Mouse (Mus musculus): ENCODE data around the gene Vwa7. TPM values are rescaled to one million over a fixed set of nuclear protein-coding genes. Genes with fewer than 3 reads are reported as not detected.

Vwa7 gene
- polyA plus RNA-seq, 1 experiment from 2014 or later = 0.07 TPM

DNA sequence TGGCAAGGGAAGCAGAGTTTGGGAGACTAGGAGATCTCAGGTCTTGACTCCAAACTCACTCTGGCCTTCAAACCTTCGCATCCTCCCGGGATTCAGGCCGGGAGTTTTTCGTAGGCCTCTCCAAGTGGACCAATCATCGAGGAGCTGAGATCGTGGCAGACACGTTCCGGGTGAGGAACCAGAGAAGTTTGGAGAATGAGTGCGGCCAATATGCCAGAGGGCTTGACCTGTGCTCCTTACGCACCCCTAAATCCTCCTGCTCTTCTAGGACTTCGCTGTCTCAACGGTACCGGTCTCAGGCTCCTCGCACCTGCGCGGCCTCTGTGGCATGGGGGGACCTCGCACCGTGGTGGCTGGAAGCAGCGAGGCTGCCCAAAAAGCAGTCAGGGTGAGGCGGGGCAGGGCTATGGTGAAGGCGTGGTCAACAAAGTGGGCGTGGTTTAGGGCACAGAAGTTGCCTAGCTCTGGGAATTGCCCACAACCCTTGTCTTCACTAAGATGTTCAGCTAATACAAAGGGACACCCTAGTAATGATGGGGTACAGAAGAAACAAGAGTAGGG is 44.4 kb downstream of the Vwa7 start:
- Histone ChIP-seq H3K27me3 (replicated peaks; ENCODE audit: control insufficient read depth, insufficient read depth, low read length) (peaks cover 7% of the 10 kb centered on the region), H3K4me2 (ENCODE audit: low read depth, low read length) (peak overlapping the region; percentile 86), H3K27ac (replicated peaks; ENCODE audit: low read depth, low read length) (no peak overlapping the region), H3K9ac (ENCODE audit: low read depth, low read length) (peak overlapping the region; percentile 85), H3K4me3 (ENCODE audit: low read depth, low read length) (peak overlapping the region; percentile 65), H3K4me1 (ENCODE audit: control insufficient read depth, insufficient read depth, low read length) (peaks cover 6% of the 10 kb centered on the region; the same call in 1 of the 2 replicates), H3K9me3 (ENCODE audit: control insufficient read depth, low read length) (no peaks in the 10 kb centered on the region), H3K36me3 (ENCODE audit: control insufficient read depth, insufficient read depth, low read length) (peaks cover 49% of the 10 kb centered on the region)
- DNase-seq (ENCODE audit: low spot score) = no peak
- WGBS = 58% methylated on average over 22 of the region's 22 CpGs
- ATAC-seq (ENCODE audit: low read depth) = no peak

DNA sequence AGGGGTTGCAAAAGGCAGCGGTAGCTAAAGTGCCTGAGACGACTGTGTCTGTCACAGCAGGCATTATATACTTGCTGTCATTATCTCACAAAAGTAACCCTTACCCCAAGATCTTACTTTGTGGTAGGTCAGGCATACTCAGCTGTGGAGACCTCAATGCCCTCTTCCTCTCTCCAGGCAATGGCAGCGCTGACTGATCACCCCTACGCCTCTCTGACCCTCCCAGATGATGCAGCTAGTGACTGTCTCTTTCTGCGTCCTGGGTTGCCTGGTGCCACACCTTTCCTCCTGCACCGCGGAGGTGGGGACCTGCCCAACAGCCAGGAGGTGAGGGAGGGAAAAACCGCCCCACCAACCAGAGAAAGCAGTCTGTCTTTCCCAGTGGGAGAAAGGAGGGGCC is 44.9 kb downstream of the Vwa7 start:
- Histone ChIP-seq H3K27ac (replicated peaks; ENCODE audit: low read depth, low read length) (no peak overlapping the region), H3K27me3 (replicated peaks; ENCODE audit: control insufficient read depth, insufficient read depth, low read length) (peaks cover 10% of the 10 kb centered on the region), H3K9ac (ENCODE audit: low read depth, low read length) (no peak overlapping the region), H3K36me3 (ENCODE audit: control insufficient read depth, insufficient read depth, low read length) (peaks cover 44% of the 10 kb centered on the region), H3K4me3 (ENCODE audit: low read depth, low read length) (no peak overlapping the region), H3K4me2 (ENCODE audit: low read depth, low read length) (peak overlapping the region; percentile 86), H3K9me3 (ENCODE audit: control insufficient read depth, low read length) (no peaks in the 10 kb centered on the region), H3K4me1 (ENCODE audit: control insufficient read depth, insufficient read depth, low read length) (peaks cover 6% of the 10 kb centered on the region; the same call in 1 of the 2 replicates)
- WGBS = 74% methylated on average over 8 of the region's 8 CpGs
- ATAC-seq (ENCODE audit: low read depth) = no peak
- no peak for DNase-seq (ENCODE audit: low spot score)

DNA sequence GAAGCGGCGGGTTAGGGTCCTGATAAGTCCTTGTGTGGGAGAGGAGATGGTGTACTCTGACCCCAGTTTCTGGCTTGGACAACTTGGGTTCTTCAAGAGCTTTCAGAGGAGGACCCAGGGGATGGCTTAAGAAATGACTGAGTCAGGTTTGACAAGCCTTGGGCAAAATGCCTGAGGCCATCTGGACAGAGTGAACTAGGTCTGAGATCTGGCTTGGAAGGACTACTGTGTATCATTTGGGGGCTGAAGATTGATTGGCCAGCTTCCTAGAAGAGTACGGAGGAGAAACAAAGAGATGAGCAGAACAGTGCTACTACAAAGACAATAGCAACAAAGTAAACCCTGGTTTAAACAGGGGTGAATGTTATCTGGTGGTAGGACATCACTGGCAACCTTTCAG is 47.1 kb downstream of the Vwa7 start:
- H3K4me1 ChIP-seq (ENCODE audit: control insufficient read depth, insufficient read depth, low read length) = peaks cover 6% of the 10 kb centered on the region; the same call in 1 of the 2 replicates
- no peaks in the 10 kb centered on the region for H3K9me3 ChIP-seq (ENCODE audit: control insufficient read depth, low read length)
- H3K4me2 ChIP-seq (ENCODE audit: low read depth, low read length) = no peak overlapping the region
- WGBS = 93% methylated on average over 3 of the region's 3 CpGs
- no peak overlapping the region for H3K27ac ChIP-seq (replicated peaks; ENCODE audit: low read depth, low read length)
- ATAC-seq (ENCODE audit: low read depth) (no peak), DNase-seq (ENCODE audit: low spot score) (no peak)
- peaks cover 20% of the 10 kb centered on the region for H3K27me3 ChIP-seq (replicated peaks; ENCODE audit: control insufficient read depth, insufficient read depth, low read length)
- no peak overlapping the region for H3K4me3 ChIP-seq (ENCODE audit: low read depth, low read length)
- no peak overlapping the region for H3K9ac ChIP-seq (ENCODE audit: low read depth, low read length)
- peaks cover 27% of the 10 kb centered on the region for H3K36me3 ChIP-seq (ENCODE audit: control insufficient read depth, insufficient read depth, low read length)

DNA sequence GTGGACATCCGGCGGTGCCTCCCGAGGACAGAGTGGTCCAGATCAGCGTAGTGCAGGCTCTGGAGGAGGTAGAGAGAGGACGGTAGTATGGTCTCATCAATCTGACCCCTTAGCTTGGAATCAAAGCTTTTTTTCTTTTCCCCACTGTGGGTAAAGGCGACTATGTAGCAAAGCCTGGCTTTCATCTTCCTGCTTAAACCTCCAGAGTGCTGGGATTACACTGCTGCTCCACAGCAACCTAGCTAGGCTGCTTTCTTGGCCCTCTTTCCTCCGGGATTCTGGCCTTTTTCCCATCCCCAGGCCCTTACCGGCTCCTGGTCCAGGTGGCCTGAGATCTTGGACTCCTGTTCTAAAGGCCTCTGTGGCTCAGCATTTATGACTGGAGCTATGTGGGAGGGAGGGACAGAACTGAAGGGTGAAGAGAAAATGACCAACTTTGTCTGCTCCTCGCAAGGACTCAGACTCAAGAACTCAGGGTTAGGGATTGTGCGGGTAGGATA is 48.0 kb downstream of the Vwa7 start:
- ATAC-seq (ENCODE audit: low read depth) (no peak), DNase-seq (ENCODE audit: low spot score) (no peak)
- no peaks in the 10 kb centered on the region for H3K9me3 ChIP-seq (ENCODE audit: control insufficient read depth, low read length)
- peak overlapping the region; percentile 54 for H3K27ac ChIP-seq (replicated peaks; ENCODE audit: low read depth, low read length)
- peak overlapping the region; percentile 61 for H3K4me2 ChIP-seq (ENCODE audit: low read depth, low read length)
- WGBS = 21% methylated on average over 9 of the region's 10 CpGs
- peak overlapping the region; percentile 56; the same call in 1 of the 2 replicates for H3K9ac ChIP-seq (ENCODE audit: low read depth, low read length)
- peaks cover 20% of the 10 kb centered on the region for H3K27me3 ChIP-seq (replicated peaks; ENCODE audit: control insufficient read depth, insufficient read depth, low read length)
- H3K4me1 ChIP-seq (ENCODE audit: control insufficient read depth, insufficient read depth, low read length) = peaks cover 6% of the 10 kb centered on the region; the same call in 1 of the 2 replicates
- peak overlapping the region; percentile 34 for H3K4me3 ChIP-seq (ENCODE audit: low read depth, low read length)
- H3K36me3 ChIP-seq (ENCODE audit: control insufficient read depth, insufficient read depth, low read length) = peaks cover 27% of the 10 kb centered on the region

DNA sequence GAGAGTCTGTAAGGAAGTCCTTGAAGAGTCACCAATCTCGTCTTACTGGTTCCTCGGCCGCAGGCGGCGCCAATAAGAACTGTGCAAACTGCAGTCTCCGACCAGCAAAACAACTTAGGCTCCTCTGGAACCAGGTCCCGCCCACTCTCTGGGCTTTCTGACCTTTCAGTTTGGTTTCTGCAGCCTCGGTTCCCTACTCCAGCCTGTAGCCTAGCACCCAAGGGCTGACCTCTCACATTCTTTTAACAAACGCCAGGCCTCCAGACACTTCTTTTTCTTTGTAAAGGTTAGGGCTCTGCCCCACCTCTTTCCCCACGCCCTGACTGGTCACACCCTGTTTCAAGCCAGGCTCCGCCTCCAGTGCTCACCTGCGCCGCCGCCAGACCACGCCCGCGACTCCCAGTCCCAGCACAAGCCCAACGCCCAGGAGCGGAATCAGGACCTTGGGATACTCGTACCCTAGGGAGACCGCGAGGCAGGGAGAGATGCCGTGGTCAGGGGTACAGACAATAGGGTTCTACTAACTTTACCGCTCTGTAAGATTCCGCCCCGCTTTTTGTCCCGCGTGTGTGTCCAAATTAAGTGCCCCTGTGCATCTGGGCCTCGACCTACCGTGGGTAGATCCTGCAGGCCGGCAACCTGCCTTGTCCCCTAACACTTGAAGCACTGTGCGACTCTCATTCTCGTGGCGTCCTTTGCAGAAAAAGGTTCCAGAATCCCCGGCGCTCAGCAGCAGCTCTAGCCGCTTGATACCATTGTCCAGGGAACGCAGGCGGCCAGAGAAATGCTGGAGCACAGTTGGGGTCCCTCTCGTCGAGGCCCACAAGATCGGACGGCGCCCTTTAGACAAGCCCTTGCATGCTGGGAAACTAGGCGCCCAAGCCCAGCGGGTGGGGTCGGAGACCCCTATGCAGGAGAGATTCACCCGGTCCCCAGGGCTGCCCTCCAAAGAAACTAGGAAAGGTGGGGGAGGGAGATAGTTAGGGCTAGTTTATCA is 48.9 kb downstream of the Vwa7 start, which contains the start of gene Ly6g6c:
TSS of gene Ly6g6c (plus strand) at position 438 of the 997 bp plus-strand sequence.
- Histone ChIP-seq H3K4me3 (ENCODE audit: low read depth, low read length) (peak within 1 kb of the TSS; percentile 34), H3K27ac (replicated peaks; ENCODE audit: low read depth, low read length) (peak within 1 kb of the TSS; percentile 54), H3K9ac (ENCODE audit: low read depth, low read length) (peak within 1 kb of the TSS; percentile 56), H3K36me3 (ENCODE audit: control insufficient read depth, insufficient read depth, low read length) (peaks cover 27% of the 10 kb centered on the region), H3K27me3 (replicated peaks; ENCODE audit: control insufficient read depth, insufficient read depth, low read length) (peaks cover 20% of the 10 kb centered on the region), H3K4me1 (ENCODE audit: control insufficient read depth, insufficient read depth, low read length) (peaks cover 6% of the 10 kb centered on the region; the same call in 1 of the 2 replicates), H3K9me3 (ENCODE audit: control insufficient read depth, low read length) (no peaks in the 10 kb centered on the region), H3K4me2 (ENCODE audit: low read depth, low read length) (peak within 1 kb of the TSS; percentile 61)
- peak; percentile 87 for DNase-seq (ENCODE audit: low spot score)
- peak; percentile 71 for ATAC-seq (ENCODE audit: low read depth)
- 2% methylated on average over 44 of the region's 48 CpGs for WGBS

DNA sequence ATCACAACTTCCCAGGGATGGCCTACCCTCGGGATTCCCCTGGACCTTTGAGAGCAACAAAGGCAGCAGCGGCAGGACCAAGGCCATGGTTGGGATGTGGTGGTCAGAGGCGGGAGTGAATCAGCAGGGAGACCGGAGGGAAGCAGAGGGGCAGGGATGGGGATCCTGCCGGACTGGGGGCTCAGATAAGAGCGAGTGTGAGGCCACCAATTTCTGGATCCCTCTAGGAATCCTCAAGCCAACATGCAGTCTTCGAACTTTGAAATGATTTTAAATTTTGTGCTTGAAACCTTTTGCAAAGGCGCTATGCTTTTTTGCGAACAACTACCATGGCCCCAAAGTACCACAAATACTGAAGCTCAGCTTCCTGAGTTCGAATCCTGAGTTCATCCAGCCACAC is 49.7 kb downstream of the Vwa7 start, which contains the start of gene Mpig6b:
TSS of gene Mpig6b (minus strand) at position 101 of the 400 bp plus-strand sequence.
- Histone ChIP-seq H3K9ac (ENCODE audit: low read depth, low read length) (peak within 1 kb of the TSS; percentile 56), H3K4me2 (ENCODE audit: low read depth, low read length) (peak within 1 kb of the TSS; percentile 61), H3K27ac (replicated peaks; ENCODE audit: low read depth, low read length) (peak within 1 kb of the TSS; percentile 54), H3K36me3 (ENCODE audit: control insufficient read depth, insufficient read depth, low read length) (peaks cover 19% of the 10 kb centered on the region), H3K27me3 (replicated peaks; ENCODE audit: control insufficient read depth, insufficient read depth, low read length) (peaks cover 20% of the 10 kb centered on the region), H3K4me1 (ENCODE audit: control insufficient read depth, insufficient read depth, low read length) (peaks cover 6% of the 10 kb centered on the region; the same call in 1 of the 2 replicates), H3K4me3 (ENCODE audit: low read depth, low read length) (peak within 1 kb of the TSS; percentile 34), H3K9me3 (ENCODE audit: control insufficient read depth, low read length) (no peaks in the 10 kb centered on the region)
- DNase-seq (ENCODE audit: low spot score) (no peak), ATAC-seq (ENCODE audit: low read depth) (no peak)
- 43% methylated on average over 10 of the region's 10 CpGs for WGBS

DNA sequence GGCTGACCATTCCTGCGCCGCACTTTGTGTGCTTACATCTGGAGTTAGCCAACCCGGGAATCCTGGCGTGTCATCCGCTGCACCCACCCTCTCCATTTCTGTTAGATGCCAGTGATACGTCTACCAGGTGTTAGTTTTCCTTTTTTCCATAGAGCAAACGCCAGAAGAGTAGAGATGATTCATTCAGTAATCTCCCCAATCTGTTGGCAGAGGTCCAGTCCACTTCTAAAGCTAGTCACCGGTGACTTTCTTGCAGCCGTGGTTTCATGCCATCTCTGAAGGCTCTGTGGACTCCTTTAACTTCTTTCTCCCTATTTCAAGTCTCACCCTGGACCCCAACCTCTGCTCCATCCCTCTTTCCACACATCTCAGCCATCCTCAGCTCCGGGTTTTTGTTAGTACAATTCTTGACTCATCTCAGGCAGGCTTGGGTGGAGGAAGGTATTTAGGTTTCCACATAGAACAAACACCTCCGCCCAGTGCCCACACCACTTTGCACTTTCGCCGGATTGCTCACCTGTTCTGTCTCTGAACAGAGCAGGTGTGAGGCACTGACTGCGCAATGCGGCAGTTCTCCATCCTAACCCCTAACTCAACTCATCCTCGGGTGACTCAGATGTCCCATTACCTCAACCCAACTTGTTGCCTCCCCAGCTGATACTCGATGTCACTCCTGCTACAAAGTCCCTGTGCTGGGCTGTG is 52.0 kb downstream of the Vwa7 start:
- ATAC-seq (ENCODE audit: low read depth) = no peak

More for the DNA sequence above, 52.0 kb downstream of the Vwa7 start:
- no peak overlapping the region for H3K4me2 ChIP-seq (ENCODE audit: low read depth, low read length)
- no peak for DNase-seq (ENCODE audit: low spot score)
- H3K9me3 ChIP-seq (ENCODE audit: control insufficient read depth, low read length) = no peaks in the 10 kb centered on the region
- peaks cover 20% of the 10 kb centered on the region for H3K27me3 ChIP-seq (replicated peaks; ENCODE audit: control insufficient read depth, insufficient read depth, low read length)
- 71% methylated on average over 17 of the region's 17 CpGs for WGBS
- H3K9ac ChIP-seq (ENCODE audit: low read depth, low read length) = no peak overlapping the region
- H3K4me3 ChIP-seq (ENCODE audit: low read depth, low read length) = no peak overlapping the region
- H3K27ac ChIP-seq (replicated peaks; ENCODE audit: low read depth, low read length) = no peak overlapping the region
- no peaks in the 10 kb centered on the region; the same call in 1 of the 2 replicates for H3K36me3 ChIP-seq (ENCODE audit: control insufficient read depth, insufficient read depth, low read length)
- peaks cover 6% of the 10 kb centered on the region; the same call in 1 of the 2 replicates for H3K4me1 ChIP-seq (ENCODE audit: control insufficient read depth, insufficient read depth, low read length)
